Mouse (Mus musculus) limb, embryonic 12.5 days (tissue): ENCODE results near the gene Sorbs2. TPM values are rescaled to one million over a fixed set of nuclear protein-coding genes. Genes with fewer than 3 reads are reported as not detected.

Experiments
- ATAC-seq: fragments of 200-750 bp; cut with Nextera tagmentation; 2 replicates; pipeline ENCODE4 v1.8.0; 2017; ENCODE audit warnings: low read depth, moderate TSS enrichment; ENCODE audit not compliant: insufficient number of reproducible peaks, insufficient read depth, low FRiP score, low TSS enrichment
- H3K27ac ChIP-seq: fragments of 300-500 bp; sonication (generic); 2 replicates; pipeline ENCODE4 v1.5.1; 2016; ENCODE audit warnings: mild to moderate bottlenecking, moderate library complexity
- H3K27me3 ChIP-seq: fragments of 300-500 bp; sonication (generic); 2 replicates; pipeline ENCODE4 v1.6.1; 2016; ENCODE audit warnings: mild to moderate bottlenecking, moderate library complexity
- H3K36me3 ChIP-seq: fragments of 300-500 bp; sonication (generic); 2 replicates; pipeline ENCODE4 v1.6.1; 2016; ENCODE audit warnings: mild to moderate bottlenecking, moderate library complexity
- H3K4me1 ChIP-seq: fragments of 300-500 bp; sonication (generic); replicated peaks from 2 replicates; pipeline ENCODE4 v1.6.1; 2016
- H3K4me2 ChIP-seq: fragments of 300-500 bp; sonication (generic); 2 replicates; pipeline ENCODE4 v1.6.1; 2016; ENCODE audit warnings: mild to moderate bottlenecking, moderate library complexity
- H3K4me3 ChIP-seq: fragments of 300-500 bp; sonication (generic); replicated peaks from 2 replicates; pipeline ENCODE4 v1.5.1; 2016; ENCODE audit warnings: mild to moderate bottlenecking
- H3K9ac ChIP-seq: fragments of 300-500 bp; sonication (generic); replicated peaks from 2 replicates; pipeline ENCODE4 v1.6.1; 2016; ENCODE audit warnings: mild to moderate bottlenecking, moderate library complexity
- H3K9me3 ChIP-seq: fragments of 300-500 bp; sonication (generic); 2 replicates; pipeline ENCODE4 v1.6.1; 2016; ENCODE audit warnings: mild to moderate bottlenecking, moderate library complexity
- WGBS: fragments of 180-500 bp; shearing (Covaris S2); methylation state at CpG from one replicate; pipeline ENCODE4 v1.1.7; 2016; 5-methylcytosine and 5-hydroxymethylcytosine counted together
- polyA plus RNA-seq: library from polyadenylated mRNA; unstranded; fragments of >200 nt; fragmentation: Nextera tagmentation; extraction: Ambion mirVana; gene quantifications from 2 replicates; pipeline ENCODE4 v1.2.1, GENCODE M21; 2016

Sorbs2 gene
- polyA plus RNA-seq, 1 experiment from 2014 or later = 26.5 TPM

DNA sequence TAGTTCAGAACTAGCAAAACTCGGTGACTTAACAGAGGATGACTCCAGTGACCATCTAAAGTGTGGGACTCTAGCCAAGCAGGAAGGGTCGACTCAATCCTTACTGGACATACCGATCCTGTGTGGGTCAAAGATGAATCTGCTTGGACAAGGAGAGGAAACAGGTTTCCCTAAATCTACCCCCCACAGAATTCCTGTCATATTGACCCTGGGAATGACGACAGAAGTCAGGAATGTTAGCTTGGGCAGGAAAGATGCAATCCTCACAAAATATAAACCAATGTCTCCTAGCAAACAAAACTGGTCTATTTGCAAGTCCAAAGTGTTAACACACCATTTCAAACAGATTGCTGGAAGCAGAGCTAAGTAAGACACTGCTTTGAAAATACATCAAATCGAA lies 118.8 kb downstream of the Sorbs2 start:
- H3K27ac ChIP-seq = no peak overlapping the region
- H3K9ac ChIP-seq = no peak overlapping the region
- H3K4me2 ChIP-seq = no peak overlapping the region
- 69% methylated on average over 5 of the region's 5 CpGs for WGBS
- no peaks in the 10 kb centered on the region for H3K36me3 ChIP-seq
- no peaks in the 10 kb centered on the region for H3K9me3 ChIP-seq
- no peak for ATAC-seq
- H3K27me3 ChIP-seq = no peaks in the 10 kb centered on the region
- H3K4me3 ChIP-seq = no peak overlapping the region
- peaks cover 10% of the 10 kb centered on the region for H3K4me1 ChIP-seq

DNA sequence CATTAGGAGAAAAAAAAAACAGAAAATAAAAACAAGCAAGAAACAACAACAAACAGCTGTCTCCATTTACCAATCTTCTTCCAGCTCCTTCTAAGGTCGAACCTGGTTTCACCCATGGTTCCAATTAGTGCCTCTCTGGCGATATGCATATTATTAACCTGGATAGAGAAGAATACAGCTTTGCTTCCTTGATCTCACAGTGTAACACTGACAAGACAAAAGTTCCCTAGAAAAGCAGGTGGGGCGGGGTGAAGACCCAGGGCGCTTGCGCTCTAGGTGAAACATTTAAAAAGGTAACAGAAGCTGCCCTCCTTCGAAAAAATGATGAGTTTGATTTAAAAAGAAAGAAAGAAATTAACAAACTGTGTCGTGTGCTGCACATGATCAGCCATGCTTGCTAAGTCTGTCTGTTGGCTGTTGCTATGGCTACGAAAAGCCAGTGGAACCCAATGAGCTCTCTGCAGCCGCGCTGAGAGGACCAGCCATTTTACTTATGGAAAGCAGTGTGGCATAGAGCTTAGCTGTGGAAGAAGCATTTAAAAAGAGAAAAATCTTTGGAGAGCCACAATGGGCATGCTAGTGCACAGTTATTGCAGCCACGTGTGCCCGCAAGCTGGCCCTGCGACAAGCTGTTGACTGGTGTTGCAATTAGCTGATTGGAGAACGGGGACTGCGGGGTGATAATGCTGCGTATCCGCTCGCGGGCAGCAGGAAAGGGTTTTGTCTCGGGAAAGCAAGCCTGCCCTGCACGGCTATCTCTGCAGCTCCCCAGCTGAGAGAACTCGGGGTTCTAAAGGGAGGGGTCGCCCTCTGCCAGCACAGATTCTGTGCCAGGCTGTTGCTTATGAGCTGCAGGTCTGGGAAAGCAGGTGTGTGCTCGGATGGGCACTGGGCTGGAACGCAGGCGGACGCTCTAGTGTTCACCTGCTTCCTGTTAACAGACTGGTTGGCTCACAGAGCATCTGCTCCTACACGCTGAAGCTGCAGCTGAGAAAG lies 120.0 kb downstream of the Sorbs2 start:
- H3K9me3 ChIP-seq = no peaks in the 10 kb centered on the region
- H3K4me2 ChIP-seq = peak overlapping the region; percentile 85
- no peaks in the 10 kb centered on the region for H3K36me3 ChIP-seq
- H3K27me3 ChIP-seq = no peaks in the 10 kb centered on the region
- H3K27ac ChIP-seq = peak overlapping the region; percentile 91
- peaks cover 6% of the 10 kb centered on the region; the same call in 1 of the 2 replicates for H3K4me1 ChIP-seq
- ATAC-seq = peak; percentile 85
- 1% methylated on average over 28 of the region's 28 CpGs for WGBS
- H3K9ac ChIP-seq = peak overlapping the region; percentile 65
- peak overlapping the region; percentile 61 for H3K4me3 ChIP-seq

DNA sequence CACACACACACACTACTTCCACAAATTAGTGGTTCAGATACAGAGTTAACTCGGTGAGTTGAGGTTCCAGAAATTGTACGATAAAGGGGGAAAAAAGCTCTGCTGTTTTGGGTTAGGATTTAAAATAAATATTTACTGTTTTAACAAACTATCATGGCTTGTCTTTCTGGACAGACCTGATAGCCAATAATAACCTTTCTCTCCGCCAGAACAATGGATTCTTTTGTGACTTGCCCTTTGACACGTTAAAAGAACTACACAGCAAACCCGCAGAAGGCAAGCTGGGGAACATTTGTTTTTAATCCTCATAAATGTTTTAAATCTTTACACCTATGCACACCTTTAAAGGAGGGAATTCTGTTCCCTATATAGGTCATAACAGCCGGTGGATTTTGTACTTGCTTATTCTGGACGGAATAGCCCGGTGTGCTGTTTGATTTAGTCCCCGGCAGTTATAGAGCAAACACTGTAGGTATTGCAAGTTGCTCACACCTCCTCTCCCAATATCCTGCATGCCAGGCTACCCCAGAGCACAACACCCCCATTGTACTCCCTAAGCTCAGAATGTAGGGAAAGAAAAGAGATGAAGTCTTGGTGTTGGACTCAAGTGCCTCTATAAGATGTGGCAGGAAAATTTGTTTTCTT lies 121.0 kb downstream of the Sorbs2 start:
- peak overlapping the region; percentile 85 for H3K4me2 ChIP-seq
- H3K4me3 ChIP-seq = peak overlapping the region; percentile 61
- no peaks in the 10 kb centered on the region for H3K27me3 ChIP-seq
- WGBS = 29% methylated on average over 9 of the region's 9 CpGs
- no peaks in the 10 kb centered on the region for H3K9me3 ChIP-seq
- peak overlapping the region; percentile 91 for H3K27ac ChIP-seq
- peak; percentile 63; the same call in 1 of the 2 replicates for ATAC-seq
- peak overlapping the region; percentile 65; the same call in 1 of the 2 replicates for H3K9ac ChIP-seq
- no peaks in the 10 kb centered on the region for H3K36me3 ChIP-seq
- H3K4me1 ChIP-seq = peaks cover 6% of the 10 kb centered on the region; the same call in 1 of the 2 replicates

DNA sequence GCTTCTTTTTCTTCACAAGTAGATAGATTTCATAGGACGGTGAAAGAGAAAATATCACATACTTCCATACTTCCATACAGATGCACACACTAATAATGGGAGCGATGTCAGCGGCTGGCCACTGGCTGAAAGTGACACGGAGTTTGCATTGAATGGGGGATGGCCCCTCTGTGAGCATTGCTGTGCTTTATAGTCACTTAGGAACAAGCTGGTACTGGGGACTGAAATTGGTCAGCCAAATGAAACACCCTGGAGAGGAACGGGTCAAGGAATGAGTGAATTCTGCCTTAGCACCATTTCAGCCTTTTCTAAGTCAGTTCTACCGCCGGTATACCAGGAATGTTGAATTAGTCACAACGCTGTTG lies 121.5 kb downstream of the Sorbs2 start:
- peak overlapping the region; percentile 91 for H3K27ac ChIP-seq
- no peaks in the 10 kb centered on the region for H3K9me3 ChIP-seq
- H3K4me1 ChIP-seq = peaks cover 6% of the 10 kb centered on the region; the same call in 1 of the 2 replicates
- H3K27me3 ChIP-seq = no peaks in the 10 kb centered on the region
- peak overlapping the region; percentile 61 for H3K4me3 ChIP-seq
- WGBS = 72% methylated on average over 8 of the region's 8 CpGs
- no peak overlapping the region for H3K9ac ChIP-seq
- no peaks in the 10 kb centered on the region for H3K36me3 ChIP-seq
- H3K4me2 ChIP-seq = peak overlapping the region; percentile 85
- 0 out of 2 replicates have a peak, but pooled peaks have one; percentile 15 for ATAC-seq

DNA sequence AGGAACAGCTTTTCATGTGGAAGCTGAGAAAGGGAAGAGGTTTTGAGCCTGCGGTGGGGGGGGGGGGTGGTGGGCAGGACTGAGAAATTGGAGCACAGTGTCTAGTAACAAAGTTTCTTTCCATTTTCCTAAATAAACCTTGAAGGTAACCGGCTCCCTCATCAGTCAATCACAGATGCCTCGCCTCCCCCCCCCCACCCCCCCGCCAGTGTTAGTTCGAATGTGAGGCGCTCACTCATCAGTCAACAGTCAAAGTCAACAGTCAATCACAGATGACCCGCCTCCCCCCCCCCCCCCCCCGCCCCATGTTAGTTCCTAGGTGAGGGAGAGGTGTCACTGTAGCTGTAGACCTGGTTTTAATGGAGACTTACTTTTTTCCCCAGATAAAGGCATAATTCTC lies 123.4 kb downstream of the Sorbs2 start:
- Histone ChIP-seq H3K27me3 (no peaks in the 10 kb centered on the region), H3K4me2 (no peak overlapping the region), H3K27ac (no peak overlapping the region), H3K36me3 (no peaks in the 10 kb centered on the region), H3K9me3 (no peaks in the 10 kb centered on the region), H3K4me3 (no peak overlapping the region), H3K4me1 (peaks cover 6% of the 10 kb centered on the region; the same call in 1 of the 2 replicates), H3K9ac (no peak overlapping the region)
- ATAC-seq = no peak
- 74% methylated on average over 3 of the region's 8 CpGs for WGBS

DNA sequence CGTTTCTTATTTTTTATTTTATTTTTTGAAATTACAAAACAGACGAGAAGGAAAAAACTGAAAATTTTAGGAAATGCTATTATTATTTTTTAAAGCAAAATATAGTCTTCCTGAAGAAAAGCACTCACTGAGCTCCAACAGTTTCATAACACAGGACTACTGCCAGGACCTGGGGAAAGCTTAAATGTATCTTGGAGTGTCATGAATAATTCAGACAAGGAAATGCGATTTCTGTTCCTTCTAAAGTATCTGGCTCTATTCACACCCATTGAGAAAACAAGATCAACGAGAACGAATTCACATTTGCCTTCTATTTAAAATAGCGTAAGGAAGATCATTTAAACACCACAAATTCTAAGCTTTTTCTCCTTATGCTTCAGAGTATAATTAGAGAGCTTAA lies 127.6 kb downstream of the Sorbs2 start:
- Histone ChIP-seq H3K27me3 (no peaks in the 10 kb centered on the region), H3K4me2 (no peak overlapping the region), H3K4me3 (no peak overlapping the region), H3K27ac (no peak overlapping the region), H3K4me1 (0 out of 2 replicates have a peak, but pooled peaks cover 3% of the 10 kb centered on the region), H3K9me3 (no peaks in the 10 kb centered on the region), H3K9ac (no peak overlapping the region), H3K36me3 (no peaks in the 10 kb centered on the region)
- no peak for ATAC-seq
- WGBS = 89% methylated on average over 6 of the region's 6 CpGs

DNA sequence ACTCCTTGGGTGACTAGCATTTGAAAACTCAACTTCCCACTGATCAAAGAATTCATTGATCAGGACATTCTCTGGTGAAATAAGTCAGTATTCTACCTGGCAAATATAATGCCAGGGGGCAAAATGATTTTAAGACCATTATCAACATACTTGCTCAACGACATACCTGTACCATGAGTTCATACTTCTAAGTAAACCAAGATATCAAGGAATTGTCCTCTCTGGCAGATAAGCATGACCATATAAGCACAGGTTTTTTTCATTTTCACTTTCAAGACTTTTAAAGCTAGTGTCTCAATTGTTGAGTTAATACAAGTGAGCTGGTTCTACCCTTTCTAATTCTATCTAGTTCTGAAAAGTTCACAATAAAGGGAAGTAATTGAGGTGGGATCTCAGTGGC lies 130.2 kb downstream of the Sorbs2 start:
- no peak for ATAC-seq
- WGBS = 86% methylated on average over 1 of the region's 1 CpGs
- Histone ChIP-seq H3K4me3 (no peak overlapping the region), H3K27ac (no peak overlapping the region), H3K9ac (no peak overlapping the region), H3K9me3 (no peaks in the 10 kb centered on the region), H3K27me3 (no peaks in the 10 kb centered on the region), H3K4me2 (no peak overlapping the region), H3K4me1 (no peaks in the 10 kb centered on the region), H3K36me3 (no peaks in the 10 kb centered on the region)

DNA sequence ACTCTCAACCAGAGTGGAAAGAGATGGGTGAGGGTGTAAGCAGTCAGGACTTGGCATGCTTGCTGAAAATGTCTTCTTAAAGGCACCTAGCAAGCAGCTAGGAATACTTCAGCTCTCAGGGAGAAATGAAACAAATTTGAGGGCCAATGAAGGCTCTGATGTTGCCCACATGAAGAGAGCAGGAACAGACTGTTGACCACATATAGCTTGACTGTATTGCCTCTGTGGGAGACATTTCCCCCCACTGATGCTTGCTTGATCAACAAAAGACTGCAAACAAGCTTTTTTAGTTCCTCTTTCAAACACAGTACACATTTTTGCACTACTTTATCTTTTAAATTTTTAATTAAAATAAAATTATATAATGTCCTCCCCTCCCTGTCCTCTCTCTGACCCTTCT lies 131.9 kb downstream of the Sorbs2 start:
- Histone ChIP-seq H3K27ac (no peak overlapping the region), H3K4me2 (no peak overlapping the region), H3K27me3 (no peaks in the 10 kb centered on the region), H3K4me1 (no peaks in the 10 kb centered on the region), H3K4me3 (no peak overlapping the region), H3K36me3 (no peaks in the 10 kb centered on the region), H3K9me3 (no peaks in the 10 kb centered on the region), H3K9ac (no peak overlapping the region)
- ATAC-seq = no peak

DNA sequence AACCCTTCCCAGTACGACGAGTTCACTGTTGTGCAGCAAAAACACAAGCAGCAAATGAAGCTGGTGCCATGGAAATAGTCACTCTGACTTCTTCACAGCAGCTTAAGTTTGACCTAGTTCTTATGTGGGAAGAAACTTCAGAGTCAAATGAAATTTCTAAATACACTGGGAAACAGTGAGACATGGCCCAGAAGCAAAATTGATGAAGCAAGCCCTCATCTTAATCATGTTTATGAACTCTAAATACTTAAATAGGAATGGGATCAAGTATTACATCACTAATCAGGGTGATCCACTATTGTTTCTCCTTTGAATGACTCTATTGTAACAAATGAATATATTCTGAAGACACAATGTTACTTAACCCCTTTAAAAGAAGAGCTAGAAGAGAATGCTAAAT lies 137.1 kb downstream of the Sorbs2 start:
- Histone ChIP-seq H3K9me3 (no peaks in the 10 kb centered on the region), H3K4me1 (no peaks in the 10 kb centered on the region), H3K36me3 (no peaks in the 10 kb centered on the region), H3K4me2 (no peak overlapping the region), H3K27ac (no peak overlapping the region), H3K27me3 (no peaks in the 10 kb centered on the region), H3K9ac (no peak overlapping the region), H3K4me3 (no peak overlapping the region)
- 77% methylated on average over 2 of the region's 2 CpGs for WGBS
- no peak for ATAC-seq

DNA sequence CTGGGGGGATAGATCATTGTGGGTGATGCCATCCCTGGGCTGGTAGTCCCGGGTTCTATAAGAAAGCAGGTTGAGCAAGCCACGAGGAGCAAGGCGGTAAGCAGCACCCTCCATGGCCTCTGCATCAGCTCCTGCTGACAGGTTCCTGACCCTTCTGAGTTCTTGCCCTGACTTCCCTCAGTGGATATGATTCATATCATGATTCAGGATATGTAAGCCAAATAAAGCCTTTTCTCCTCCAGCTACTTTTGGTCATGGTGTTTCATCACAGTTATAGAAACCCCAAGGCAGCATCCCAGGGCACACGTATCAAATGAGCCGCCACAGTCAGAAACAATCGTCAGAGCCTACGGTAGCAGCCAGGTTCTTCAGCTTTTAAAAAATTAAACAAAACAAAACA lies 141.5 kb downstream of the Sorbs2 start:
- no peaks in the 10 kb centered on the region for H3K36me3 ChIP-seq
- no peak overlapping the region for H3K4me2 ChIP-seq
- no peaks in the 10 kb centered on the region for H3K9me3 ChIP-seq
- 93% methylated on average over 7 of the region's 7 CpGs for WGBS
- H3K4me3 ChIP-seq = no peak overlapping the region
- H3K27ac ChIP-seq = no peak overlapping the region
- H3K4me1 ChIP-seq = peaks cover 13% of the 10 kb centered on the region
- H3K27me3 ChIP-seq = no peaks in the 10 kb centered on the region
- H3K9ac ChIP-seq = no peak overlapping the region
- no peak for ATAC-seq

DNA sequence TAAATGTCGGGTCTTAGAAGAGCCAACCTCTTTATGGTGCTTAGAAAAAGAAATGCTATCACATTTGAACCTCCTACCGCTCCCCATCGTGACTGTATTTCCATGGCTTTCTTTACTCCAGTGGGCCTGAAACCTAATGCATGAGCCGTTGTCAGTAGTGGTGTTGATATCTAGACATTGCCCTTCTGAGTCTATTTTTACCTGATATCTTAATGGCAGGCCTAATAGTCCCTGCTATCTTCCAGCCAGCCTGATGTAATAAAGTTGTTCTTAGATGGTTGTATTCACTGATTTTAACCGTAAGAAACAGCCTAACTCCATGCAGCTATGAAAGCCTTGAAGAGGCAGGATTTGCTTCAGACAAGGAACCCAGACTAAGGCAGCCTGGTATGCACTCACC lies 142.4 kb downstream of the Sorbs2 start:
- H3K4me3 ChIP-seq = no peak overlapping the region
- no peaks in the 10 kb centered on the region for H3K9me3 ChIP-seq
- no peak overlapping the region for H3K9ac ChIP-seq
- H3K36me3 ChIP-seq = no peaks in the 10 kb centered on the region
- ATAC-seq = no peak
- H3K27me3 ChIP-seq = no peaks in the 10 kb centered on the region
- peaks cover 19% of the 10 kb centered on the region for H3K4me1 ChIP-seq
- H3K27ac ChIP-seq = peak overlapping the region; percentile 53; the same call in 1 of the 2 replicates
- H3K4me2 ChIP-seq = no peak overlapping the region
- WGBS = 76% methylated on average over 5 of the region's 5 CpGs
